Mouse (Mus musculus) bone marrow, adult 2 months (tissue): Measurements from ENCODE around the gene Rarb.

Experiments
- CTCF ChIP-seq: fragments of 200-500 bp; IDR thresholded peaks from 2 replicates; pipeline ENCODE4 v1.5.1; 2011; ENCODE audit warnings: low read length, control low read depth; ENCODE audit not compliant: control insufficient read depth, insufficient read depth
- POLR2A ChIP-seq: fragments of 200-500 bp; IDR thresholded peaks from 2 replicates; pipeline ENCODE4 v1.6.1; 2011; ENCODE audit warnings: low read depth, mild to moderate bottlenecking, control low read depth, low read length, borderline replicate concordance; ENCODE audit not compliant: control insufficient read depth

- TF ChIP-seq CTCF, result no peak
- no peak for TF ChIP-seq POLR2A
Measured at GRCm38 (mm10) chr14:16519588-16520167, 299.3 kb downstream of the Rarb start.
